Mouse (Mus musculus) small intestine, adult 2 months (tissue): ENCODE results near the gene Abhd8. TPM values are rescaled to one million over a fixed set of nuclear protein-coding genes. Genes with fewer than 3 reads are reported as not detected.

ENCODE experiments used
- H3K27ac ChIP-seq: fragments of 200-500 bp; 2 replicates; pipeline ENCODE4 v1.5.1; 2012; ENCODE audit warnings: low read depth, low read length, control low read depth, inconsistent platforms; ENCODE audit not compliant: insufficient read depth
- H3K27me3 ChIP-seq: fragments of 200-500 bp; 2 replicates; pipeline ENCODE4 v1.6.1; 2012; ENCODE audit warnings: mild to moderate bottlenecking, moderate library complexity, low read length, inconsistent platforms; ENCODE audit not compliant: control insufficient read depth, insufficient read depth
- H3K36me3 ChIP-seq: fragments of 200-500 bp; 2 replicates; pipeline ENCODE4 v1.6.1; 2012; ENCODE audit warnings: mild to moderate bottlenecking, low read length, control low read depth, inconsistent platforms; ENCODE audit not compliant: control insufficient read depth, insufficient read depth
- H3K4me1 ChIP-seq: fragments of 200-500 bp; 2 replicates; pipeline ENCODE4 v1.6.1; 2012; ENCODE audit warnings: low read length, inconsistent platforms, mixed read lengths; ENCODE audit not compliant: control insufficient read depth, insufficient read depth, insufficient read length
- H3K4me3 ChIP-seq: fragments of 200-500 bp; 2 replicates; pipeline ENCODE4 v1.5.1; 2012; ENCODE audit warnings: low read depth, mild to moderate bottlenecking, control low read depth, inconsistent platforms, low read length, moderate library complexity
- CTCF ChIP-seq: fragments of 200-500 bp; IDR thresholded peaks from 2 replicates; pipeline ENCODE4 v1.5.1; 2012; ENCODE audit warnings: low read depth, mild to moderate bottlenecking, control low read depth, inconsistent platforms, low read length, moderate library complexity, mixed read lengths; ENCODE audit not compliant: insufficient replicate concordance, insufficient read length; ENCODE audit errors: extremely low read depth
- POLR2A ChIP-seq: fragments of 200-500 bp; IDR thresholded peaks from 2 replicates; pipeline ENCODE4 v1.6.1; 2012; ENCODE audit warnings: low read depth, mild to moderate bottlenecking, control low read depth, inconsistent platforms, low read length, moderate library complexity
- WGBS: fragments of 180-500 bp; shearing (Covaris S2); methylation state at CpG from one replicate; pipeline ENCODE4 v1.1.7; 2018; 5-methylcytosine and 5-hydroxymethylcytosine counted together
- polyA plus RNA-seq: library from polyadenylated mRNA; depleted of rRNA; stranded (reverse); fragments of >200 nt; gene quantifications from 2 replicates; pipeline ENCODE4 v1.2.3, GENCODE M21; 2012

Abhd8 gene
- polyA plus RNA-seq, 1 experiment = 26.5 TPM

- no peak overlapping the region for H3K27ac ChIP-seq
- no peaks in the 10 kb centered on the region for H3K27me3 ChIP-seq
- H3K4me3 ChIP-seq = no peak overlapping the region
- H3K4me1 ChIP-seq = peaks cover 5% of the 10 kb centered on the region
- peaks cover 11% of the 10 kb centered on the region for H3K36me3 ChIP-seq
- TF ChIP-seq CTCF (peak; percentile 55; the same call in 1 of the 2 replicates), POLR2A (no peak)
- WGBS = 64% methylated on average over 14 of the region's 14 CpGs
Observed at GRCm38 (mm10) chr8:71477196-71477845, 13.9 kb upstream of the Abhd8 start.

GRCm38 (mm10) chr8:71476099-71476940, 12.9 kb upstream of the Abhd8 start:
- H3K4me1 ChIP-seq = peaks cover 5% of the 10 kb centered on the region
- peak overlapping the region; percentile 87 for H3K4me3 ChIP-seq
- H3K36me3 ChIP-seq = peaks cover 17% of the 10 kb centered on the region
- TF ChIP-seq CTCF (0 out of 2 replicates have a peak, but pooled peaks have one; percentile 7), POLR2A (no peak)
- WGBS = under 1% methylated on average over 113 of the region's 121 CpGs
- H3K27me3 ChIP-seq = no peaks in the 10 kb centered on the region
- peak overlapping the region; percentile 62 for H3K27ac ChIP-seq

- 22% methylated on average over 4 of the region's 4 CpGs for WGBS
- Histone ChIP-seq H3K36me3 (peaks cover 18% of the 10 kb centered on the region), H3K27ac (no peak overlapping the region), H3K4me3 (peak overlapping the region; percentile 87), H3K27me3 (no peaks in the 10 kb centered on the region), H3K4me1 (peaks cover 5% of the 10 kb centered on the region)
- TF ChIP-seq CTCF (no peak), POLR2A (no peak)
Observed at GRCm38 (mm10) chr8:71475702-71476075, 12.2 kb upstream of the Abhd8 start.

- no peaks in the 10 kb centered on the region for H3K27me3 ChIP-seq
- H3K36me3 ChIP-seq = peaks cover 18% of the 10 kb centered on the region
- no peak overlapping the region for H3K4me3 ChIP-seq
- peaks cover 8% of the 10 kb centered on the region for H3K4me1 ChIP-seq
- no peak overlapping the region for H3K27ac ChIP-seq
- 91% methylated on average over 25 of the region's 25 CpGs for WGBS
- TF ChIP-seq CTCF (no peak), POLR2A (no peak)
Observed at GRCm38 (mm10) chr8:71474785-71475701, 11.6 kb upstream of the Abhd8 start.

GRCm38 (mm10) chr8:71474344-71474743, 10.9 kb upstream of the Abhd8 start:
- Histone ChIP-seq H3K27me3 (no peaks in the 10 kb centered on the region), H3K4me3 (no peak overlapping the region), H3K36me3 (peaks cover 18% of the 10 kb centered on the region), H3K4me1 (peaks cover 11% of the 10 kb centered on the region), H3K27ac (no peak overlapping the region)
- 93% methylated on average over 18 of the region's 18 CpGs for WGBS
- TF ChIP-seq CTCF (no peak), POLR2A (no peak)

- H3K36me3 ChIP-seq = peaks cover 18% of the 10 kb centered on the region
- H3K27me3 ChIP-seq = no peaks in the 10 kb centered on the region
- peaks cover 11% of the 10 kb centered on the region for H3K4me1 ChIP-seq
- no peak overlapping the region for H3K4me3 ChIP-seq
- H3K27ac ChIP-seq = no peak overlapping the region
- TF ChIP-seq CTCF = peak; percentile 28; the same call in 1 of the 2 replicates
- no peak for TF ChIP-seq POLR2A
- WGBS = 90% methylated on average over 8 of the region's 8 CpGs
Observed at GRCm38 (mm10) chr8:71472601-71473386, 9.3 kb upstream of the Abhd8 start.
